Mouse (Mus musculus): ENCODE measurements at regions not wholly inside any gene's neighbourhood (a gene's known extent, or its start where the extent isn't known, plus 50 kb on each side); places are given as distances from the start of the nearest gene placed in this dataset.
"Not testable (repeated sequence)": the region's sequence is repeated elsewhere in the genome, so short reads cannot be mapped to it uniquely, and the experiment has no call there.

GRCm38 (mm10) chr3:21633600-21634221 is 442.7 kb upstream of the Tbl1xr1 start:
- no peak for DNase-seq

DNA sequence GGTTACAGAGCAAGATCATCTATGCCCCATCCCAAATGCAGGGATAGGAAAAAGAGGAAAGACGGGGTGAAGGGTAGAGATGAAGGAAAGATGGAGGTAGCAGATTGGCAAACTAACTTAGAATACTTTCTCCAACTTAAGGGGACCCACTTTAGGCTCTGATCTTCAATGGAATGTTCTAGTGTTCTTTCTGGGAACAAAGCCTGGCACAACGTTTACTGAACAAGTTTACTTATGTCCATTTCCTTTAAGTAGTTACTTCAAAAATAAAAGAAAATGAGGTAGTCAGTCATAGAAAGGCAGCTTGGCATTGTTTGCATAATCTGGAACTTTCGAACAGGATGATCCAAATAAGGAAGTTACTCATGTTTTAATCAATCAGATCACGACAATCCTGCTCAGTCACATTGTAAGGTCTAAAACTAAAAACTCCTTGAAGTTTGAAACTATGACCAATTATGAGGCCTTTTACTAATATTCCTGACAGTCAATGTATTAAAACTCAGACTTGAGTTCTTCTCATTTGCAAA is 441.7 kb upstream of the Tbl1xr1 start:
- DNase-seq: no peak

DNA sequence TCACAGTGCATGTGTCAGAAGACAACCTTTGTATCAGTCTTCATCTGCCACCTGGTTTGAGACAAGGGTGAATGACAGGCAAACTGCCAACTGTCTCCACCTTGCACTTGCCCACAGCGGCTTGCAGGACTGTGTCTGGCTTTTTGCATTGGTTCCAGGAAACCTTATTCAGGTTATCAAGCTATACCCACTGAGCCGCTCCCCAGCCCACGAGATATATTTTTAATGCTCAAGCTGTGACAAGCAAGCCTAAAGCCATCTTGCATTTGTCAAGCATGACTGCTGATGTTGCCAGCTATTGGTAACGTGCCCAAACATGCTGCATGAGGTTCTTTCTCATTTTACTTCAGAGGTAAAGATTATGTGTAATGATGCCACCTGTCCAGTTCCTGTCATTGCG is 437.6 kb upstream of the Tbl1xr1 start:
- DNase-seq: no peak

DNA sequence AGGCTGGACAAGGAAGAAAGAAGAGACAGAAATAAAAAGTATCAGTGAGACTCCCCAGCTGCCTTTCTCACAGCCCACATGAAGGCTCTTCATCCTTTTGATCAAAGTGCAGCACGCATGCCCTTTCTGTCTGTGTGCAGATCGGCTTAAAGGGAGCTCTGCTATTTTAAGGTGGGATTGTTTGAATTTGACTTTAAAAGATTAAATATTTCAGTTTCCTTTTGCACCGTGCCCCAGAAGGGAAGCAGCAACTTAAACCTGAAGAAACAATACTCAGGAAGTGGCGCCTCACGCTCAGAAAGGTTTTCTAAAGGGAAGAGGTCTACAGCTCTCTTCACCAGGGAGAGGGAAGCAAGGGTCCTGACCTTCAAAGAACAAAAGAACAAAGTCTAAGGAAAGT is 436.9 kb upstream of the Tbl1xr1 start:
- DNase-seq: no peak

GRCm38 (mm10) chr3:21644086-21644485 is 432.4 kb upstream of the Tbl1xr1 start:
- DNase-seq: no peak

DNA sequence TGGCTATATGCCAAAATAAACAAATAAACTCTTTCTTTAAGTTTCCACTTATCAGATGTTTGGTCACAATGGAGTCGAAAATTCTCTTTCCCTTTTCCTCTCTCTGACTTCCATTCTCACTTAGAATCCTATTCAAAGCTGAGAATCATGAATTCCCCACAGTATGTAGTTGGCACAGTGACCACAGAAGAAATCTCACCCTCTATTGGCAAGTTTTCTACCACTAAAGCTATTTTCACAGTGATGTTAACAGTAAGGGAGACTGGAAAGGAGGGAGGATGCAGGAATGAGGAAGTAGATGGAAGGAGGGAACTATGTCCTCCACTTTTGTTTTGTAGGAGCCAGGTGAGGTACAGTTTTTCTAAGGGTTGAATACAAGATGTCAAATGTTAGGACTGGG is 431.2 kb upstream of the Tbl1xr1 start:
- DNase-seq: no peak

GRCm38 (mm10) chr3:21649885-21650469 is 426.5 kb upstream of the Tbl1xr1 start:
- no peak for DNase-seq

- no peak for DNase-seq
Measured at GRCm38 (mm10) chr3:21655301-21655700, 421.2 kb upstream of the Tbl1xr1 start.

DNA sequence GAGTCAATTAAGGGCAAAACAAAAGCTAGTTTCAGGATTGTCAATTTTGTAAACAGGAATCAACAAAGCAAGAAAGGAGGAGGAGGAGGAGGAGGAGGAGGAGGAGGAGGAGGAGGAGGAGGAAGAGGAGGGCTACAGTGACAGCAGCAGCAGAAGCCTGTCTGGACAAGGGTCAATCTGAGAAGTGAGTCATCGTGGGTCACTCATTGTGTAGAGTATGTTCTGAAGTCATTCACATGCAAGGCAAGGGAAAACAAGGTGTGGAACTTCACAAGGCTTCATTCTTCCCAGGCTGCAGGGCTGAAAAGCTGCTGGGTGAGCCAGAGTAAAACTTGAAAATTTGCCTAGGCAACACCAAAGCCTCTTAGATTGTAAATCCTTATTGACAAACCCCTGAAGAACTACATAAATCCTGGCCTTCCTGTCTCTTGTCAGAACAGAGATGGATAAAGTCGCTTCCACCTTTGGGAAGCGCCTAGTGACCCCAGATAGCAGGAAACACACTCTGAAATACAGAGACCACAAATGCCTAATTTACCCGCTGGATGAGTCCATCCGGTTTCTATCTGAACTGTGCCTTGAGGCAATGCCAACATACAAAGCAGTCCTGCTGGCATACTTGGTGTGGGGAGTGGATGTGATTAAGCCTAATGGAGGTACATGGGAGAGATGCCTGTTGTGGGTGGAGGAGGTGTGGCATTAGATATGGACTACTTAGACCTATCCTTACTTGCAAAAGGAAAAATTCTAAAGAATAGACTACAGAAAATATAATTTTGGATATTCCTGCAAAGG is 408.9 kb upstream of the Tbl1xr1 start:
- DNase-seq: no peak

- no peak for DNase-seq
Measured at GRCm38 (mm10) chr3:21671885-21672284, 404.6 kb upstream of the Tbl1xr1 start.

DNA sequence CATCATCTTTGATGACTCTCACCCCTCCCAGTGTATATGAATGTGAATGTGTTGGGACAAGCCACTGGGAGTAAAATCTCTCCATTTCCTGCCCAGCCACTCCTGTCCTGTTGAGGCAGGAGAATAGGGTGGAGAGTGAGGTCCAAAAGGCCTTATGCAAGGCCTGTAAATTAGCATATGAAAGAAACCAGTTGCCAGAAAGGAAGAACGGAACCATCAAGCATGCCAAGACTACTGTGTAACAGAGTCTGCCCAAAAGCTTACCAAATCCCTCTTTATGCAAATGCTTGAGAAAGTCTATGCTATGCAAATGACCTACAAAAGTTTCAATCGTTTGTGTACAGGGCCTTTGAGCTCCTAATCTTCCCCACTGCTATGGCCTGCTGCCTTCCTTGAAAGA is 404.0 kb upstream of the Tbl1xr1 start:
- DNase-seq: no peak

GRCm38 (mm10) chr3:21673466-21673865 is 403.0 kb upstream of the Tbl1xr1 start:
- DNase-seq: no peak

- no peak for DNase-seq
Measured at GRCm38 (mm10) chr3:21678265-21678664, 398.2 kb upstream of the Tbl1xr1 start.

- no peak for DNase-seq
Measured at GRCm38 (mm10) chr3:21678734-21679133, 397.7 kb upstream of the Tbl1xr1 start.

DNA sequence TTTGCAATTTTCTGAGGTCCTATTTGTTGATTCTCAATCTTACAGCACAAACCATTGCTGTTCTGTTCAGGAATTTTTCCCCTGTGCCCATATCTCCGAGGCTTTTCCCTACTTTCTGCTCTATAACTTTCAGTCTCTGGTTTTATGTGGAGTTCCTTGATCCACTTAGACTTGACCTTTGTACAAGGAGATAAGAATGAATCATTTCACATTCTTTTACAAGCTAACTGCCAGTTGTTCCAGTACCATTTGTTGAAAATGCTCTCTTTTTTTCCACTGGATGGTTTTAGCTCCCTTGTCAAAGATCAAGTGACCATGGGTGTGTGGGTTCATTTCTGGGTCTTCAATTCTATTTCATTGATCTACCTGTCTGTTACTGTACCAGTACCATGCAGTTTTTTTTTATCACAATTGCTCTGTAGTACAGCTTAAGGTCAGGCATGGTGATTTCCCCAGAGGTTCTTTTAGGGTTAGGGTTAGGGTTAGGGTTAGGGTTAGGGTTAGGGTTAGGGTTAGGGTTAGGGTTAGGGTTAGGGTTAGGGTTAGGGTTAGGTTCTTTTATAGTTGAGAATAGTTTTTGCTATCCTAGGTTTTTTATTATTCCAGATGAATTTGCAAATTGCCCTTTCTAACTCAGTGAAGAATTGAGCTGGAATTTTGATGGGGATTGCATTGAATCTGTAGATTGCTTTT is 378.3 kb upstream of the Tbl1xr1 start:
- DNase-seq: not testable (repeated sequence)

DNA sequence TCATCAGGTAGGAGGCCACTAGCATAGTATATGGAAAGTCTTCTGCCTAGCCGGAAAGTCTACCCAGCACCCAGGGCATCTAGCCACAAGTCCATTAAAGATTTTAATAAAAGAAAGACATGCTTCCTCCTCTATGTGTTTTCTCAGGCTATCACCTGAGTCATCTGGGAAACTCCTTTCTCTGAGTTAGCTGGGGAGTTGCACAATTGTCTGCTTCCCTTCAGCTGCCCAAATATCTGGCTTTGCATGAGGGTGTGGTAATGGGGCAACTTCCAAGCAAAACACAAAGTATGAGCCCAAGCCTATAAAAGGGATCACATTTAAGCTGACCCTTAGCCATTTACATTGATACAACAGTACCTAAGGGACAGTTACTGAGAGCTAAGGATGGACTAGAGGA is 376.9 kb upstream of the Tbl1xr1 start:
- no peak for DNase-seq

GRCm38 (mm10) chr3:21700326-21700725 is 376.1 kb upstream of the Tbl1xr1 start:
- no peak for DNase-seq

DNA sequence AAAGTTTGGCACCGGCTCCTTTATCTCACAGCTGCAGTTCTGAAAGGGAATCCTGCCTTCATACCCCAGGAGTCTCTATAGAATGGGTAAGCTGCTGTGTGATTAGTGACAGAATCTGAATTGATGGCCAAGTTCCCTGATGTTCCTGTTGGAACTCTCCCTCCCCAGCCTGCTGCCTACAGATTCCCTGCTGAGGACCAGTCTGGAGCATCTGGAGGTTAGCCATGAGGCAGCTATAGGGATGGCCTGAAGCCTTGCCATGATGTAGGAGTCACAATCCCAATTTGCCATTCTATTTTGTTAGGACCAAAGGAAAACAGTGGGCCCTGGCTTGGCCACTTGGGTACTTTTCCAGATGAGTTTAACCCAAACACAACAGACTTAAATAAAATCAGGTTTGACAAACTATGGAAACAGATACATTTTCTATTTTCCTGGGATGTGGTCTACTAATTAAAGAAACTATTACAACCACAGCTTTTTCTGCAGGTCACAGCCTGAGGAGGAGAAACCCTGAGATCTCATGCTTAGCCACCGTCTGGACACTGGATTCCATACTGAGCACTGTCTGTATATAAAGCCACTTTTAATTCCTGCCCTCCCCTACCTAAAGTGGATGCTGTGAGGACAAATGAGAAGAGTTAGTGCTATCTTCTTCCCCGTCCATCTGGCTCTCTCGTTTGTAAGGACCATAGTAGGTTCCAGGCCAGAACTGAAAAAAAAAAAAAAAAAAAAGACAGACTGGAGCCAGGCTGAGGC is 349.5 kb upstream of the Tbl1xr1 start:
- DNase-seq: no peak

DNA sequence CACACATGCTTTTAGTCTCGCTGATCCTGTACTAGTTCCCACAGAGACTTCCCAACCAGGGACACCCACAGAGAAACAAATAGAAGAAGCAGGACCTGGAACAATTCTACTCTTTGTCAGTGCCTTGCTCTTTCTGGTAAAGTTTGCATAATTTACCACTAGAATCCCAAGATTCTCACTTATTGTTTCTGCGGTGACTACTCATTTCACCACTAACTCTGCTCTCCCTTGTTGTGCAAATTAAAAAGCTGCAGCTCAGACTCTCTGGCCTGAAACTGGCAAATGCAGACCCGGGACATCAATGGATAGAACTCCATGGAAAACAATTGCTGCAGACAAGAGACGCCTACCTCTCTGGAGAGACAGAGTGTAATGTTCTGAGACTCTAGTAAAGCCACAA is 348.4 kb upstream of the Tbl1xr1 start:
- DNase-seq: no peak

DNA sequence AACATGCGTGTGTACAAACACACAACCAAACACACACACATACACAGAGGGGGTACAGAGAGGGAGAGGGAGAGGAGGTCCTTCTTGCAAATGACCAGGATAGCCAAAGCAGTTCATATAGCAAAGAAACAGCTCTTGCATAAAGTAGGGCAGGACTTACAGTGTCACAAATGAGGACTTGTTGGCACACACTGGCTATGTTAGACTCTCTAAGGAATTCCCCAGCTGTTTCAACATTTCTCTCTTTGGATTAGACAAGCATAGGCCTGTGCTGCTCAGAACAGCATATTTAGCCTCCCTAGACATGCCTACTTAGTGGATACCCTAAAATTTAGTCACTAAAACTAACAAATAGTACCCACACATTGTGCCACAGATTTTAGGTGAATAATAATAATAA is 347.1 kb upstream of the Tbl1xr1 start:
- DNase-seq: no peak

GRCm38 (mm10) chr3:21735688-21736087 is 340.8 kb upstream of the Tbl1xr1 start:
- DNase-seq: not testable (repeated sequence)

- DNase-seq: no peak
Measured at GRCm38 (mm10) chr3:21739720-21740119, 336.7 kb upstream of the Tbl1xr1 start.

DNA sequence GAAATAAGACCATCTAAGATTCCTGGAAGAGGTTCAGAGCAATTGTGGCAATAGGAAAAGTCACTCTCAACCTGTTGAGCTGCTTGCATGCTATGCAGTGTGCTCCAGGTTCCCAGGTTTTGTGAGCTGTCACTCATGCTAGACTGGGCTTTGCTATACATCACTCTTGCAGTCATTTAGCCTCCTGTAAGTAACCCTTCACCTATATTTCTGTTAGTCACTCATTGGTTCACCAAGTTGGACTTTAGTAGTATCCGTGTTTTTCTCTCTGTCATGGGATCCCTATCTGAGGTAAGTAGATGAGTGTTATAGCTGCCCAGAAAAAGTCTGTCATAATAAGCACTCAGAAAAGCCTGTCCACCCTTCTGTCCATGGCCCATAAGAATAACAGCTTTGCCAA is 332.3 kb upstream of the Tbl1xr1 start:
- no peak for DNase-seq

Measured in spleen, adult 18-20 months (tissue).